Mouse (Mus musculus) liver, embryonic 16.5 days (tissue): ENCODE measurements around the gene Aldh9a1. TPM values are rescaled to one million over a fixed set of nuclear protein-coding genes. Genes with fewer than 3 reads are reported as not detected.
A peak's percentile ranks its signal among the peaks of the same experiment; 100 is the strongest.

Experiments
- ATAC-seq: fragments of 200-750 bp; cut with Nextera tagmentation; 2 replicates; pipeline ENCODE4 v1.8.0; 2017; ENCODE audit warnings: low read depth, mild to moderate bottlenecking, moderate number of reproducible peaks, moderate library complexity
- H3K27ac ChIP-seq: fragments of 300-500 bp; sonication (generic); 2 replicates; pipeline ENCODE4 v1.5.1; 2014; ENCODE audit warnings: mild to moderate bottlenecking, low read length
- H3K27me3 ChIP-seq: fragments of 300-500 bp; sonication (generic); 2 replicates; pipeline ENCODE4 v1.6.1; 2014; ENCODE audit warnings: low read depth, low read length, mixed read lengths; ENCODE audit not compliant: control insufficient read depth, insufficient read depth
- H3K36me3 ChIP-seq: fragments of 300-500 bp; sonication (generic); 2 replicates; pipeline ENCODE4 v1.6.1; 2014; ENCODE audit warnings: mild to moderate bottlenecking; ENCODE audit not compliant: control insufficient read depth, insufficient read depth
- H3K4me1 ChIP-seq: fragments of 300-500 bp; sonication (generic); 2 replicates; pipeline ENCODE4 v1.6.1; 2014; ENCODE audit warnings: low read depth, low read length, mixed read lengths; ENCODE audit not compliant: control insufficient read depth
- H3K4me2 ChIP-seq: fragments of 300-500 bp; sonication (generic); 2 replicates; pipeline ENCODE4 v1.6.1; 2014; ENCODE audit warnings: low read depth, low read length, mixed read lengths
- H3K4me3 ChIP-seq: fragments of 300-500 bp; sonication (generic); 2 replicates; pipeline ENCODE4 v1.5.1; 2014; ENCODE audit warnings: low read depth, mild to moderate bottlenecking, low read length
- H3K9ac ChIP-seq: fragments of 300-500 bp; sonication (generic); 2 replicates; pipeline ENCODE4 v1.6.1; 2014; ENCODE audit warnings: low read depth, low read length
- H3K9me3 ChIP-seq: fragments of 300-500 bp; sonication (generic); replicated peaks from 2 replicates; pipeline ENCODE4 v1.6.1; 2016; ENCODE audit warnings: low read length; ENCODE audit not compliant: control insufficient read depth
- WGBS: fragments of 180-500 bp; shearing (Covaris S2); extraction: QIAGEN DNeasy Blood & Tissue Kit; methylation state at CpG from one replicate; pipeline ENCODE4 v1.1.7; 2014; ENCODE audit not compliant: insufficient replicate concordance; 5-methylcytosine and 5-hydroxymethylcytosine counted together
- polyA plus RNA-seq: library from polyadenylated mRNA; unstranded; fragments of >200 nt; fragmentation: Nextera tagmentation; extraction: Ambion mirVana; gene quantifications from 2 replicates; pipeline ENCODE4 v1.2.1, GENCODE M21; 2015

Aldh9a1 gene
- polyA plus RNA-seq, 1 experiment from 2014 or later = 75.8 TPM

DNA sequence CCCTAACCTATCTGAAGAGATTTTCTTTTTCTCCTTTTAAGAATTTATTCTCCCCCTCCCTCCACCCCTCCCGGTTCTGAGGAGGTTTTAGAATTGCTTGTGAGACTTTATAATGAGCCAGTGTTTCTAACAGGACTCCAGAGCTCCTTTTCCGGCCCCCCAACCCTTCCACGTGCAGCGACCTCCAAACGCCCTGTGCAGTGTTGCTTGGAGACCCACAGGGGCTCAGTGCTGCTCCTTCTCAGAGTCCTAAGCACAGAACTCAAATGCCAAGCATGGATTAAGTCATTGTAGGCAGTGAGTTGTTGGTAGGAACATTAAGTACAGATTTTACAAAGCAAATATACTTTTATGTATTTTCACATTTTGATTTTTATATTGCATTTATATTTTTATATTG lies 13.5 kb downstream of the Aldh9a1 start:
- no peak overlapping the region for H3K4me2 ChIP-seq
- no peak overlapping the region for H3K4me3 ChIP-seq
- no peaks in the 10 kb centered on the region for H3K27me3 ChIP-seq
- H3K27ac ChIP-seq = no peak overlapping the region
- H3K9me3 ChIP-seq = no peaks in the 10 kb centered on the region
- peaks cover 16% of the 10 kb centered on the region for H3K4me1 ChIP-seq
- H3K36me3 ChIP-seq = peaks cover 50% of the 10 kb centered on the region
- ATAC-seq = no peak
- 81% methylated on average over 5 of the region's 5 CpGs for WGBS
- no peak overlapping the region for H3K9ac ChIP-seq

DNA sequence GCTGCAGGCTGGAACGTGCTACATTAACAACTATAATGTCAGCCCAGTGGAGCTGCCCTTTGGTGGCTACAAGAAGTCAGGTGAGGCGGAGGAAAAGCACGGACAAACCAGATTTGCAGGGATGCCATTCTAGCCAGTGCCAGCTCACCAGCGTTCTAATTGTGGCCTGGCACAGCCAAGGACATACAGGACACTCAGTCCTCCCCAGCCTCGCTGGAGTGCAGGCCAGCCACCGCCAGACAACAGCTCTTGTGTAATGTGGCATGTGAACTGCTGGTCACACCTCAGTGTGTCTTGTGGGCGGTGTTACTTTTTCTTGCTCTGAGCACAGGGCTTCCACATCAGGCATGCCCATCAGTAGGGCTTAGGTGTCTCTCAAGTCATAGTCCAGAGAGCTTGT lies 16.0 kb downstream of the Aldh9a1 start:
- H3K9me3 ChIP-seq = no peaks in the 10 kb centered on the region
- WGBS = 89% methylated on average over 7 of the region's 7 CpGs
- ATAC-seq = no peak

DNA sequence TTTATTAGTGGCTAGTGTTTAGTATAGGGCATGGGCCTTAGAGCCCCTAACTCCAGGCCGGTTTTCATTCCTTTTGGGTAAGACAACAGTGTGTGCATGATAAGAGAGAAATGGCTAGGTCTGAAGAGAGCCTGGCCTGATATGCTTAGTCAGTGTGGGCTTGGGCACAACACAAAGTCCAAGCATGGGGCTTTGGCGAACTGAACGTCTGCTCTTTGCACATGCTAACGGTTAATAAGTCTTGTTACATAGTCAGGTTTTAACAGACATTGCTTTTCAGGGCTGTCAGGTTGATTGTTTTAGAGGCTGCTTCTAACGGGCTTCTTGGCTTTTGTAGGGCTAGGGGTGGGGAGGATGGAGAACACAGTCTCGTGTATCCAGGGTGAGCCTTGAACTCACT lies 16.8 kb downstream of the Aldh9a1 start:
- Histone ChIP-seq H3K36me3 (peaks cover 60% of the 10 kb centered on the region), H3K9me3 (no peaks in the 10 kb centered on the region), H3K9ac (no peak overlapping the region), H3K27me3 (no peaks in the 10 kb centered on the region), H3K4me3 (no peak overlapping the region), H3K4me2 (no peak overlapping the region), H3K4me1 (peaks cover 47% of the 10 kb centered on the region), H3K27ac (peak overlapping the region; percentile 86; the same call in 1 of the 2 replicates)
- no peak for ATAC-seq
- WGBS = 76% methylated on average over 6 of the region's 6 CpGs

More for the DNA sequence above, 16.0 kb downstream of the Aldh9a1 start:
- Histone ChIP-seq H3K36me3 (peaks cover 60% of the 10 kb centered on the region), H3K27me3 (no peaks in the 10 kb centered on the region), H3K4me2 (no peak overlapping the region), H3K27ac (no peak overlapping the region), H3K4me1 (peaks cover 40% of the 10 kb centered on the region), H3K4me3 (no peak overlapping the region), H3K9ac (no peak overlapping the region)

DNA sequence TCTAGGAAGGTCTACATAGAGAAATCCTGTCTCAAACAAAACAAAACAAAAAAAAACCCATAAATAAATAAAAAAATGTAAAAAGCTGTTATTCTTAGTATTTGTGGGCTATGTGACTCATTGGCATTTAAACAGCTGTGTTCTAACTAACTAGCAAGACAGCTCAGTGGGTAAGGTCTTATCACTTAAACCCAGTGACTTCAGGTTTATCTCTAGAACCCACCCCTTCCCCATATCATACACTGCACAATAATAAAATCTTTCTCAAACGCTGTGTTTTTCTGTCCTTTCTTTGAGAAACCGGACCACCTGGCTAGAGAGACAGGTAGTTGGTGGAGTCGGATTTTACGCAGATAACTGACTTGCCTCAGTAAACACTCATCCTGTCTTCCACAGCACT lies 18.2 kb downstream of the Aldh9a1 start:
- Histone ChIP-seq H3K9me3 (no peaks in the 10 kb centered on the region), H3K4me2 (peak overlapping the region; percentile 44), H3K27ac (peak overlapping the region; percentile 86), H3K4me1 (peaks cover 47% of the 10 kb centered on the region), H3K9ac (peak overlapping the region; percentile 39), H3K27me3 (no peaks in the 10 kb centered on the region), H3K36me3 (peaks cover 70% of the 10 kb centered on the region), H3K4me3 (0 out of 2 replicates have a peak overlapping the region, but pooled peaks have one; percentile 1)
- 32% methylated on average over 4 of the region's 4 CpGs for WGBS
- ATAC-seq = peak; percentile 78

DNA sequence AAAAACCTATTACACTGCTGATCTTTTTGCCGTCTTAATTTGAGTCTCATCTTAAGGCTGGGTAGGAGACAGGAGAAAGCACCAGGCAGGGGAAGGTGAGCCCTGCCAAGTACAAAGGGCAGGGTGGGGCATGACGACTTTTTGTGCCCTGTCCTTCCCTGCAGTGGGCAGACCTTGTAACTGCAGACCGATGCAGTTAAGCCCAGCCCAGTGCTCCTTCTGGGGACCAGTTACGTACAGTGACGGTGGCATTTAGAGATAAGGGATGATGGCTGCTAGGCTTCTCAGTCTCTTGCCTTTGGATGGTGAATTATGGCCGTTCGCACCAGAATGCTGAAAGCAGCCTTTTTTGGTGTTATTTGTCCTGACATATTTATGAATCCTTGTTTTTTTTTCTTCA lies 18.7 kb downstream of the Aldh9a1 start:
- H3K36me3 ChIP-seq = peaks cover 73% of the 10 kb centered on the region
- WGBS = 30% methylated on average over 7 of the region's 7 CpGs
- peak overlapping the region; percentile 44 for H3K4me2 ChIP-seq
- 0 out of 2 replicates have a peak overlapping the region, but pooled peaks have one; percentile 1 for H3K4me3 ChIP-seq
- peaks cover 47% of the 10 kb centered on the region for H3K4me1 ChIP-seq
- peak overlapping the region; percentile 86 for H3K27ac ChIP-seq
- H3K9ac ChIP-seq = peak overlapping the region; percentile 30; the same call in 1 of the 2 replicates
- no peaks in the 10 kb centered on the region for H3K27me3 ChIP-seq
- peak; percentile 91 for ATAC-seq
- H3K9me3 ChIP-seq = no peaks in the 10 kb centered on the region

DNA sequence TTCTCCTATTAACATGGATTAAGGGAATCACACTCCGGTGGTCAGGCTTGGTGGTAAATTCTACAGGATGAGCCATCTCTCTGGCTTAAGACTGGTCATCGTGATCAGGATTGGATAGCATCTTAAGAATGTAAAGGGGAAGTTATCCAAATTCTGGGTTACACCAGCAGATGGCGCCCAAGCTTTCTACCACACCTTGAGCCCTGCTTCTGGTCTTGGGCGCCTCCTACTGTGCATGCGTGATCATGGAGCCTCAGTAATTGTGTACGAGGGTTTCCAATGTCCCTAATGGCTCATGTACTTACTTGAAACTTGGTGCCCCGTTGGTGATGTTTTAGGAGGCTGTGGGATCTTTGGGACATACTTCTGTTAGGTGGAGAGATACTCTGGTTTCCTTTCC lies 20.1 kb downstream of the Aldh9a1 start:
- H3K4me2 ChIP-seq = no peak overlapping the region
- H3K27me3 ChIP-seq = no peaks in the 10 kb centered on the region
- peaks cover 70% of the 10 kb centered on the region for H3K36me3 ChIP-seq
- H3K27ac ChIP-seq = peak overlapping the region; percentile 60
- H3K9ac ChIP-seq = 0 out of 2 replicates have a peak overlapping the region, but pooled peaks have one; percentile 13
- peak; percentile 37 for ATAC-seq
- WGBS = 2% methylated on average over 7 of the region's 7 CpGs
- H3K9me3 ChIP-seq = no peaks in the 10 kb centered on the region
- H3K4me3 ChIP-seq = no peak overlapping the region
- H3K4me1 ChIP-seq = peaks cover 58% of the 10 kb centered on the region

DNA sequence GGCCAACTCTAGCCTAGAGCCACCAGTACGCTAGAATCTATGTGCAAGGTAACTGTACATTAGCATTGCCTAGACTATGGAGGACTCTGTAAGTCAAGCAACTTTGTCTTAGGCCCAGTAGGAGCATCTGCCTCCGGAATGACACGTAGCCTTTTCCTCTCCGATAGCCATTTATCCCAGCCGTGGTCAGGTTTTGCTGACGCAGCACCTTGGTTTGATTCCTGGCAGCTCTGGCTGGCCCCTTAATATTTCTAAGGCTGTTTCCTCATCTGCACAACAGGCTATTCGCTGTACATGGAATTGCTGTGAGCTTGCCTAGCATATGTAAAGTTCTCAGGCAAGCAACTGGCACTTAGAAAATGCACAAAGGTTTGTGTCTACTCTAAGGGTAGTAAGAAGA lies 22.9 kb downstream of the Aldh9a1 start:
- Histone ChIP-seq H3K36me3 (peaks cover 68% of the 10 kb centered on the region), H3K4me2 (no peak overlapping the region), H3K27me3 (no peaks in the 10 kb centered on the region), H3K9me3 (no peaks in the 10 kb centered on the region), H3K27ac (no peak overlapping the region), H3K9ac (no peak overlapping the region), H3K4me1 (peaks cover 68% of the 10 kb centered on the region), H3K4me3 (no peak overlapping the region)
- ATAC-seq = no peak
- WGBS = 89% methylated on average over 7 of the region's 7 CpGs

DNA sequence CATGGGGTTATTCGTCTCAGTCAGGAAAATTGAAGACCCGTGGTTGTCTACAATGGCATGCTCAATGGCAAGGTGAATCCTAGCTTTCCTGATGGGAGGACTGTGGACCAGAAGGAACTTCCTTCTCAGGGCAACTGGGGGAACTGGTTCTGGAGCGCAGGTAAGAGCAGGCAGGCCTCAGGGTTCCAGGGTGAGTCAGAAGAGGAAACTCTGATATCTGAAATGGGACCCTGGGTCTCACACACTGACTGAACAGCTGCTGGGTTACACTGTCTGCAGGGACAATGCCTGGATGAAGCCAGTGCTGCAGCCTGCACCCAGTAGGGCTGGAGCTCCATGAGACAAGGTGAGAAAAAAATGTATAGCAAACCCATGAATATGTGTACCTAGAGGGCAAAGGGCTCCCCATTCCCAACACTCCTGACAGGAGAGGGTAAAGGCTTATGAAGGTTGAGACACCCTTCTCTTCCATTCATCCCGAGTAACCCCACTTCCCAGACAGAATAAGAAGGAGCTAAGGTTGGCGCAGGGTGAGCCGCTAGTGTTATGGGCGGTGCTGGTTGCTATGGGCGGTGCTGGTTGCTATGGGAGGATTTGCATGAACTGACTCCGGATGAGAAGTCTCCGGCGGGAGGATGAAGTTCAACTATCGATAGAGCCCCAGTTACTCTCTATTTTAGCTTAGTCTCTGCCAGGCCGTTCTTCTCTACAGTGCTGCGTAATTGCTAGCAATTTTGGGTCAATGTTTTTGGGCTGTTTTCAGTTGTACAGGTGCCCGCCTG lies 24.4 kb downstream of the Aldh9a1 start:
- Histone ChIP-seq H3K9me3 (no peaks in the 10 kb centered on the region), H3K4me1 (peaks cover 57% of the 10 kb centered on the region), H3K4me3 (peak overlapping the region; percentile 18), H3K27ac (peak overlapping the region; percentile 69), H3K27me3 (no peaks in the 10 kb centered on the region), H3K4me2 (peak overlapping the region; percentile 32), H3K9ac (no peak overlapping the region), H3K36me3 (peaks cover 64% of the 10 kb centered on the region)
- WGBS = 28% methylated on average over 15 of the region's 15 CpGs
- peak; percentile 80 for ATAC-seq

DNA sequence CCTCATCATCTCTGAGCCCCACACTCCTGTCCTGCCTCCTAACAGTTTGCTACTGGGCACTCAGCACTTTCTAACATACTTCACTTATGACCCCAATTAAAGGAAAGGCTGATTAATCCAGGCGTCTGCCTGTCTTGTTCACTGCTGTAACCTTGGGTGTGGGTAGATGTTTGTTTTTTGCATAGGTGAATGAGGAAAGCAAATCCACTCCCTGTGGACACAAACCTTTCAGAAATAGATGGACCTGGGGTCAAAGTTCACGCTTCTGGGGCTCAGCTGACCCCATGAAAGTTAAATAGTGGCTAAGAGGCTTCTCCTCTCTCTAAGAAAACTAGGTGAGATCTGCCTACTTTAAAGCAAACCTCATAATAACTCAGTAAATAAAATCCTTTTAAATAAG lies 25.2 kb downstream of the Aldh9a1 start:
- Histone ChIP-seq H3K4me1 (peaks cover 55% of the 10 kb centered on the region), H3K27ac (peak overlapping the region; percentile 69), H3K4me3 (peak overlapping the region; percentile 18), H3K27me3 (no peaks in the 10 kb centered on the region), H3K4me2 (peak overlapping the region; percentile 32), H3K9ac (no peak overlapping the region), H3K36me3 (peaks cover 59% of the 10 kb centered on the region), H3K9me3 (no peaks in the 10 kb centered on the region)
- ATAC-seq = peak; percentile 43
- WGBS = 70% methylated on average over 2 of the region's 2 CpGs
